Mouse (Mus musculus): ENCODE data around the gene Abcg8. TPM values are rescaled to one million over a fixed set of nuclear protein-coding genes. Genes with fewer than 3 reads are reported as not detected.

Abcg8 gene
- polyA plus RNA-seq, 1 experiment from 2014 or later: 0.10 TPM

DNA sequence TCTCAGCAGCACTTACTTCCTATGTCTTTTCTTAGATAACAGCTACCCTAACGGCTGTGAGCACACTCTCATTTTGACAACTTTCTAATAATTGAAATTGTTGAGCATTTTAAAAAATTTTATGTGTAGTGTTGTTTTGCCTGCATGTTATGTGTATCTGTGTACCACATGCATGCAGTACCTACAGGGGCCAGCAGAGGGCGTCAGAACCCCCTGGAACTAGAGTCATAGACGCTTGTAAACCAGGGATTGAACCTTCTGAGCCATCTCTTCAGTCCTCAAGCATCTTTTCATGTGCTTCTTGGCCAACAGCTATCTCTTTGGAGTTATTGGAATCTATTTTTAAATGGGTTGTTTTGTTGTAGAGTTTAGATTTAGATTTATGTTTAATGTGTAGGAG is 34.2 kb upstream of the Abcg8 start:
- no peak for ATAC-seq (replicated peaks; ENCODE audit: low FRiP score)
- no peaks in the 10 kb centered on the region for H3K27me3 ChIP-seq (replicated peaks; ENCODE audit: control insufficient read depth, insufficient read depth, low read length)
- 34% methylated on average over 3 of the region's 3 CpGs for WGBS
- H3K4me1 ChIP-seq (replicated peaks; ENCODE audit: control insufficient read depth, insufficient read depth, low read length): peaks cover 9% of the 10 kb centered on the region; the same call in 1 of the 2 replicates
- H3K4me2 ChIP-seq: no peak overlapping the region
- H3K4me3 ChIP-seq (ENCODE audit: low read depth, low read length): no peak overlapping the region
- H3K9me3 ChIP-seq (ENCODE audit: control insufficient read depth, low read length): no peaks in the 10 kb centered on the region
- DNase-seq (ENCODE audit: low spot score): no peak
- H3K36me3 ChIP-seq (ENCODE audit: control insufficient read depth, insufficient read depth, low read length): no peaks in the 10 kb centered on the region
- H3K27ac ChIP-seq (ENCODE audit: low read depth, low read length): no peak overlapping the region
- no peak overlapping the region for H3K9ac ChIP-seq (ENCODE audit: low read depth, low read length)

DNA sequence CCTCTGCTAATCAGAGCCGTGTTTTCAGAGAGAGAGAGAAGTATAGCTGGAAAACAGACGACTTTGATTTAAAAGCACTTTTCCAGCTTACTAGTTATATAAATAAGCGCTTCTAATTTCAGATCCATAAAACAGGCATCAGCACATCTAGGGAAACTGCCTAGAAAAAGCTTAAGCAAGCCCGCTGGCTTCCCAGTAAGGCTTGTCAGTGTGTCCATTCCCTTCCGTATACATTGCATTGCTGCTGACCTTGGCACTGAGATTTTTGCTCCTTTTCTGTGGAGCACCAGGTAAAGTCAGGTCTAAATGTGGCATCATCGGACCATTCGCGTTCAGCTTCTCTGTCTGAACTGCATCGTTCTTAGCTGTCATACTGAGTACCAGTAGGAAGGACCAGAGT is 33.8 kb upstream of the Abcg8 start:
- DNase-seq (ENCODE audit: low spot score): no peak
- no peaks in the 10 kb centered on the region for H3K9me3 ChIP-seq (ENCODE audit: control insufficient read depth, low read length)
- no peaks in the 10 kb centered on the region for H3K27me3 ChIP-seq (replicated peaks; ENCODE audit: control insufficient read depth, insufficient read depth, low read length)
- no peak overlapping the region for H3K9ac ChIP-seq (ENCODE audit: low read depth, low read length)
- H3K4me2 ChIP-seq: no peak overlapping the region
- ATAC-seq (replicated peaks; ENCODE audit: low FRiP score): no peak
- no peak overlapping the region for H3K4me3 ChIP-seq (ENCODE audit: low read depth, low read length)
- peaks cover 9% of the 10 kb centered on the region; the same call in 1 of the 2 replicates for H3K4me1 ChIP-seq (replicated peaks; ENCODE audit: control insufficient read depth, insufficient read depth, low read length)
- H3K36me3 ChIP-seq (ENCODE audit: control insufficient read depth, insufficient read depth, low read length): no peaks in the 10 kb centered on the region
- no peak overlapping the region for H3K27ac ChIP-seq (ENCODE audit: low read depth, low read length)
- 86% methylated on average over 9 of the region's 9 CpGs for WGBS

DNA sequence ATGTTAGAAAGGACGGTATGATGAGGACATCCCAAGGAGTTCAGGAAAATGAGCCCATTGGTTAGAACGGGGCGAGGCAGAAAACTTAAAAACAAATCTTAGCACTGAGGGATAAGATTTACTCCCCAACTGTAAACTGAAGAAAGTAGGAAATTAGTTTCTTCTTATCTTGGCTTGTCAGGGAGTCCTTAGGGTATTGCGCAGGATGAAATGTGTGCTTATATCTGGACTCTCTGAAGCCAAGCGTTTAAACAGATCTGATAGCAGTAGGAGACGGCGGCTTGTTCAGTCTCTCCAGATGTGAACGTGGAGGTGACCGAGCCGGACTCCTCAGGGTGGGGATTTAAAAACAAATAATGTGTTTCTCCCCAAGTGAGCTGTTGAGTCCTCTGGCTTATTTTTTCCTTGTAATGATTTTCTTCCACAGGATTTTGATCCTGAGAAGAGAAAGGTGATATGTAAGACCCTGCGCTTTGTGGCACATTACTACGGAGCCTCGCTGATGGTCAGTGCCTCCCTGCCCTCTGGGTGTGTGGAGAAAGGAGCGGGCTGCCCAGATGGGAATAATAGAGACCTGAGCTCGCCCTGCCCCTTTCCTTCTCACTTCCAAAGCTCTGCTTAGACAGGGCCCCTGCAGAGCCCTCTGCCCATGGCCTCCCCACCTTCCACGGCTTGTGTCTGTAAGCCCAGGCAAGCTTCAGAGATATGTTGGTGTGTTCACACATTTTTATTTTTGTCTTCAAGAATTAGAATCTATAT is 31.6 kb upstream of the Abcg8 start:
- no peaks in the 10 kb centered on the region for H3K27me3 ChIP-seq (replicated peaks; ENCODE audit: control insufficient read depth, insufficient read depth, low read length)
- no peaks in the 10 kb centered on the region for H3K36me3 ChIP-seq (ENCODE audit: control insufficient read depth, insufficient read depth, low read length)
- H3K9ac ChIP-seq (ENCODE audit: low read depth, low read length): no peak overlapping the region
- DNase-seq (ENCODE audit: low spot score): no peak
- H3K27ac ChIP-seq (ENCODE audit: low read depth, low read length): no peak overlapping the region
- H3K4me3 ChIP-seq (ENCODE audit: low read depth, low read length): no peak overlapping the region
- ATAC-seq (replicated peaks; ENCODE audit: low FRiP score): no peak
- WGBS: 40% methylated on average over 16 of the region's 16 CpGs
- peaks cover 9% of the 10 kb centered on the region; the same call in 1 of the 2 replicates for H3K4me1 ChIP-seq (replicated peaks; ENCODE audit: control insufficient read depth, insufficient read depth, low read length)
- no peak overlapping the region for H3K4me2 ChIP-seq
- H3K9me3 ChIP-seq (ENCODE audit: control insufficient read depth, low read length): no peaks in the 10 kb centered on the region

DNA sequence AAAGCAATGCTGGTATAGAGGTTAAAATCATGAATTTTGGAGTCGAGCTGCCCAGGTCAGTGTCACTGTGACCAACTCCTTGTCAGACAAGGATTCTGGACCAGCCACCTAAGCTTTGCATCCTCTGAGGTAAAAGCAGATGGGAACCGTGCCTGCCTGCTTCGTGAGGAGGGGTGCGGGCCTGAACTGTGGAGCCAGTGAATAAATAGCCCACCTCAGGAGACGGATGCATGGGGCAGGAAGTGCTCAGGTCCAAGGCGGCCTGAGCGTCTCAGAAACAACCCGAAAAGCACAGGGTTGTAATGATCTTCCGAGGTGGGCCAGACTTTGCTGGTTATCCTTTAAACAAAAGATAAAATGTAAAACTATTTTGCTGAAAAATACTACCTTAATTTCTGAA is 31.0 kb upstream of the Abcg8 start:
- Histone ChIP-seq H3K27me3 (replicated peaks; ENCODE audit: control insufficient read depth, insufficient read depth, low read length) (no peaks in the 10 kb centered on the region), H3K4me3 (ENCODE audit: low read depth, low read length) (no peak overlapping the region), H3K4me2 (no peak overlapping the region), H3K4me1 (replicated peaks; ENCODE audit: control insufficient read depth, insufficient read depth, low read length) (peaks cover 9% of the 10 kb centered on the region; the same call in 1 of the 2 replicates), H3K9ac (ENCODE audit: low read depth, low read length) (no peak overlapping the region), H3K27ac (ENCODE audit: low read depth, low read length) (no peak overlapping the region), H3K9me3 (ENCODE audit: control insufficient read depth, low read length) (no peaks in the 10 kb centered on the region), H3K36me3 (ENCODE audit: control insufficient read depth, insufficient read depth, low read length) (no peaks in the 10 kb centered on the region)
- DNase-seq (ENCODE audit: low spot score) (no peak), ATAC-seq (replicated peaks; ENCODE audit: low FRiP score) (no peak)
- 38% methylated on average over 9 of the region's 9 CpGs for WGBS

DNA sequence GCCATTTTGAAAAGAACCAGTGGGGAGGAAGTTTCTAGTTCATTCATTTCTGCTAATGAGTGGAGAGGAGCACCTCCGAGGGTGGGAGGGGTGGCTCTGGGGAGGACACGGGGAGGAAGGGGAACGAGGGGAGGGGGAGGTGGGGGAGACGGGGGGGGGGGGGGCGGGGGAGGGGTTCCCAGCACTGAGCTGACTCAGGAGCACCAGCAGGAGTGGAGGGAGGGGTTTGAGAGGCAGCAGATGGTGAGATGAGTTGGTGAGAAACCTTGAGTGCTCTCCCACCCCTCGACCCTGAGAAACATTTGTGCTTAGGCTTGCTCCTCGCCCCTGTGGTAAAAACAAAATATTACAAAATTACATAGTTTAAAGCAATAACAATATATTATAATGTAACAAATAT is 30.2 kb upstream of the Abcg8 start:
- no peaks in the 10 kb centered on the region for H3K36me3 ChIP-seq (ENCODE audit: control insufficient read depth, insufficient read depth, low read length)
- H3K4me3 ChIP-seq (ENCODE audit: low read depth, low read length): no peak overlapping the region
- H3K27ac ChIP-seq (ENCODE audit: low read depth, low read length): no peak overlapping the region
- WGBS: 26% methylated on average over 3 of the region's 7 CpGs
- no peak overlapping the region for H3K9ac ChIP-seq (ENCODE audit: low read depth, low read length)
- no peak overlapping the region for H3K4me2 ChIP-seq
- ATAC-seq (replicated peaks; ENCODE audit: low FRiP score) (no peak), DNase-seq (ENCODE audit: low spot score) (no peak)
- H3K27me3 ChIP-seq (replicated peaks; ENCODE audit: control insufficient read depth, insufficient read depth, low read length): no peaks in the 10 kb centered on the region
- peaks cover 9% of the 10 kb centered on the region; the same call in 1 of the 2 replicates for H3K4me1 ChIP-seq (replicated peaks; ENCODE audit: control insufficient read depth, insufficient read depth, low read length)
- no peaks in the 10 kb centered on the region for H3K9me3 ChIP-seq (ENCODE audit: control insufficient read depth, low read length)

DNA sequence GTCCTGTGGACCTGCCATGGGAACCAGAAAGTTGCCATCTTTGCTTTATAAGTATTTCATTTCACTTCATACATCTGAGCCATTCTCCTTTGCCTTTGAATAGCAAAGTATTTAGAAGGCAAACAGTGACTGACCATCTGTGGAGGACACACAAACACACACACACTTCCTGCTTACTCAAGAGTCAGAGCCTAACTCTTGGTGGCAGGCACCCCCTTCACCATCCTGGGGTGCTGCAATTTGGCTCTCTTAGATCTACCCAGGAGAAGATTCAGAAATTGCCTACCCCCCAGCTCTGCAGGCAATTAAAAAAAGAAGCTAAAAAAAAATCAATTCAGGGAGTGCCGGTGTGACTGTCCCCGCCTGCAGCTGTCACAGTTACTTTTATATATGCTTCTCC is 29.6 kb upstream of the Abcg8 start:
- no peak overlapping the region for H3K9ac ChIP-seq (ENCODE audit: low read depth, low read length)
- H3K4me2 ChIP-seq: no peak overlapping the region
- no peak for ATAC-seq (replicated peaks; ENCODE audit: low FRiP score)
- H3K36me3 ChIP-seq (ENCODE audit: control insufficient read depth, insufficient read depth, low read length): no peaks in the 10 kb centered on the region
- H3K4me1 ChIP-seq (replicated peaks; ENCODE audit: control insufficient read depth, insufficient read depth, low read length): peaks cover 9% of the 10 kb centered on the region; the same call in 1 of the 2 replicates
- no peaks in the 10 kb centered on the region for H3K9me3 ChIP-seq (ENCODE audit: control insufficient read depth, low read length)
- no peak overlapping the region for H3K4me3 ChIP-seq (ENCODE audit: low read depth, low read length)
- no peak overlapping the region for H3K27ac ChIP-seq (ENCODE audit: low read depth, low read length)
- WGBS: 66% methylated on average over 2 of the region's 2 CpGs
- DNase-seq (ENCODE audit: low spot score): no peak
- H3K27me3 ChIP-seq (replicated peaks; ENCODE audit: control insufficient read depth, insufficient read depth, low read length): no peaks in the 10 kb centered on the region

DNA sequence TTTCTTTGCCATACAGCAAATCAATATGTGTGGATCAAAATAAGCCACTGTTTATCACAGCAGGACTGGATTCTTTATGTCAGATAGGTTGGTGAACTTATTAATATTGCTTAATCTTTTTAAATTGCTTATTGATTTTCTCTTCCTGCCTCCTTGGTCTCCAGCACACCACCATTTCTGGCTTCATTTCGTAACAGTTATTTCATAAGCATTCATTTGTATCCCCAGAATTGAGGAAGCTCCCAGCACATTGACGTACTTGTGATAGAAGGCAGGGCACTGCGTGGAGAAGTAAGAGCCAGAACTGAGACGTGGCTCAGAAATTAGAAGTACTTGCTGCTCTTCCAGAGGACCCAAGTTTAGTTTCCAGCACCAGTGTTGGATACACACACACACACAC is 28.5 kb upstream of the Abcg8 start:
- H3K4me1 ChIP-seq (replicated peaks; ENCODE audit: control insufficient read depth, insufficient read depth, low read length): peaks cover 9% of the 10 kb centered on the region; the same call in 1 of the 2 replicates
- no peak overlapping the region for H3K27ac ChIP-seq (ENCODE audit: low read depth, low read length)
- no peak overlapping the region for H3K4me3 ChIP-seq (ENCODE audit: low read depth, low read length)
- no peak overlapping the region for H3K4me2 ChIP-seq
- H3K9ac ChIP-seq (ENCODE audit: low read depth, low read length): no peak overlapping the region
- no peak for DNase-seq (ENCODE audit: low spot score)
- H3K27me3 ChIP-seq (replicated peaks; ENCODE audit: control insufficient read depth, insufficient read depth, low read length): no peaks in the 10 kb centered on the region
- no peaks in the 10 kb centered on the region for H3K9me3 ChIP-seq (ENCODE audit: control insufficient read depth, low read length)
- no peak for ATAC-seq (replicated peaks; ENCODE audit: low FRiP score)
- 55% methylated on average over 4 of the region's 4 CpGs for WGBS
- no peaks in the 10 kb centered on the region for H3K36me3 ChIP-seq (ENCODE audit: control insufficient read depth, insufficient read depth, low read length)

DNA sequence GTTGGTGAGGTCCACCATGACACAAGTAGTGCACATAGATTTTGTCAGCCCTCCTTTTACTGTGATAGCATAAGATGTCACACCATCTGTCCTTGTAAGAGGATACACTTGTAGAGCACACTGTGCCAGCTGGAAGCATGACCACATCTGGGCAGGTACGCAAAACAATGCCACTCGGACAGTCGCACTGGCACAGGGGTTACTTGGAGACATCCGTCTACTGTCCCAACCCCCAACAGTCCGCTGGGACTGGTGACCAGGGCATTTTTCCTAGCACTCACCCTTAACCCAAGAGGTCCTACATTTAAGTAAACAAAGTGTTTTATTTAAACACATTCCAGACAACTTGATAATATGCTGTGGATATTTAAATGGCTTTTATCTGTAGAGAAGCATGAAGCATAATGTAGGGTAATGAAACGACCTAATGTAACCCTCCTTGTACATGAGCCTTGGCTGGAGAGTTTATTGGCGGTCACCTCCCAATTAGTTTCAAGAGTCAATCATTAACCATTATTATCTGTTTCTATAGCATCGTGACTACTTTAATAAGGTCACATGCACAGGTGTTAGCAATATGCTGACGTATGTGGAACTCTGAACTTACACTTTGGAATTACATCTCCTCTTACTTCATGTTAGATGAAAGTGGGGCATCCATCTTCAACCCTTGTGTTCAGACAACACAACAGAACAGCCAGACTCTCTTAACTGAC is 25.6 kb upstream of the Abcg8 start:
- Histone ChIP-seq H3K4me2 (no peak overlapping the region), H3K36me3 (ENCODE audit: control insufficient read depth, insufficient read depth, low read length) (no peaks in the 10 kb centered on the region), H3K27ac (ENCODE audit: low read depth, low read length) (no peak overlapping the region), H3K4me3 (ENCODE audit: low read depth, low read length) (no peak overlapping the region), H3K4me1 (replicated peaks; ENCODE audit: control insufficient read depth, insufficient read depth, low read length) (peaks cover 5% of the 10 kb centered on the region; the same call in 1 of the 2 replicates), H3K9me3 (ENCODE audit: control insufficient read depth, low read length) (no peaks in the 10 kb centered on the region), H3K27me3 (replicated peaks; ENCODE audit: control insufficient read depth, insufficient read depth, low read length) (no peaks in the 10 kb centered on the region), H3K9ac (ENCODE audit: low read depth, low read length) (no peak overlapping the region)
- 81% methylated on average over 9 of the region's 9 CpGs for WGBS
- no peak for DNase-seq (ENCODE audit: low spot score)
- no peak for ATAC-seq (replicated peaks; ENCODE audit: low FRiP score)

DNA sequence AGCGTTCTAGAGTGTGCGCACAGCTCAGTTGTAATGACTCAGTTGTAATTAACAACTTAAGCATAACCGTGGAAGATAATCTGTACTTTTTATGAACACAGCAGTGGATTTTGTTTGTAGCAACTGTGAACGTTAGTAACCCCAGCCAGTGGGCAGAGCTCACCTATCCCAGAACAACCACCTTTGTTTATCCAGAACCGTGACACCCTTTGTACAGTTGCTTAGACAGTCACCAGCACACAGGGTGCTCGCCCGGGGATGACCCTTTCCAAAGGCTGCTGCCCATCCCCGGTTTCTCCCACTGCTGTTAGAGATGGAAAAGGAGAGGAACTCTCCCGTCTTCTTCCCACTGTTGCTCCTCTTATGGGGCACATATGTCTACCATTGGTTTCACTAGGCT is 22.6 kb upstream of the Abcg8 start:
- Histone ChIP-seq H3K27ac (ENCODE audit: low read depth, low read length) (no peak overlapping the region), H3K36me3 (ENCODE audit: control insufficient read depth, insufficient read depth, low read length) (no peaks in the 10 kb centered on the region), H3K9ac (ENCODE audit: low read depth, low read length) (no peak overlapping the region), H3K4me3 (ENCODE audit: low read depth, low read length) (no peak overlapping the region), H3K27me3 (replicated peaks; ENCODE audit: control insufficient read depth, insufficient read depth, low read length) (no peaks in the 10 kb centered on the region), H3K4me1 (replicated peaks; ENCODE audit: control insufficient read depth, insufficient read depth, low read length) (no peaks in the 10 kb centered on the region), H3K4me2 (no peak overlapping the region), H3K9me3 (ENCODE audit: control insufficient read depth, low read length) (no peaks in the 10 kb centered on the region)
- ATAC-seq (replicated peaks; ENCODE audit: low FRiP score) (no peak), DNase-seq (ENCODE audit: low spot score) (no peak)
- WGBS: 88% methylated on average over 9 of the region's 9 CpGs
